Mouse (Mus musculus): ENCODE data around the gene Cep97. TPM values are rescaled to one million over a fixed set of nuclear protein-coding genes. Genes with fewer than 3 reads are reported as not detected.

Gene Cep97
- total and polyA plus RNA-seq, 3 experiments = 11.4 to 24.6 (median 17.6) TPM

GRCm38 (mm10) chr16:55905370-55905769 is 29.3 kb downstream of the Cep97 start:
- no peak for ATAC-seq (ENCODE audit: extremely low read depth, insufficient number of reproducible peaks, low FRiP score, poor library complexity, severe bottlenecking)
- H3K4me1 ChIP-seq (ENCODE audit: insufficient read depth, low read depth, low read length) = peaks cover 4% of the 10 kb centered on the region
- peaks cover 50% of the 10 kb centered on the region for H3K36me3 ChIP-seq (replicated peaks)
- H3K27me3 ChIP-seq (ENCODE audit: insufficient read depth, low read length) = no peaks in the 10 kb centered on the region
- no peak for DNase-seq (ENCODE audit: low spot score)
- H3K9me3 ChIP-seq (replicated peaks) = no peaks in the 10 kb centered on the region
- no peak for TF ChIP-seq CTCF (IDR thresholded peaks at IDR 0.05; ENCODE audit: low read depth, low read length)
- no peak for TF ChIP-seq GATA1 (IDR thresholded peaks at IDR 0.05; ENCODE audit: borderline replicate concordance, low read length)
- TF ChIP-seq GATA2 (IDR thresholded peaks at IDR 0.05; ENCODE audit: borderline replicate concordance, low read depth, low read length) = no peak
- no peak for TF ChIP-seq POLR2AphosphoS5 (IDR thresholded peaks at IDR 0.05; ENCODE audit: insufficient replicate concordance, low read depth, low read length)
- no peak for TF ChIP-seq TAL1 (conservative IDR thresholded peaks at IDR 0.05; ENCODE audit: low read depth, low read length)
- H3K4me3 ChIP-seq (ENCODE audit: low read depth, low read length) = no peak overlapping the region

- H3K4me1 ChIP-seq (ENCODE audit: insufficient read depth, low read depth, low read length) = peaks cover 17% of the 10 kb centered on the region
- no peak overlapping the region for H3K4me3 ChIP-seq (ENCODE audit: low read depth, low read length)
- no peaks in the 10 kb centered on the region for H3K9me3 ChIP-seq (replicated peaks)
- ATAC-seq (ENCODE audit: extremely low read depth, insufficient number of reproducible peaks, low FRiP score, poor library complexity, severe bottlenecking) (no peak), DNase-seq (ENCODE audit: low spot score) (no peak)
- no peaks in the 10 kb centered on the region for H3K27me3 ChIP-seq (ENCODE audit: insufficient read depth, low read length)
- TF ChIP-seq POLR2AphosphoS5 (IDR thresholded peaks at IDR 0.05; ENCODE audit: insufficient replicate concordance, low read depth, low read length) (no peak), CTCF (IDR thresholded peaks at IDR 0.05; ENCODE audit: low read depth, low read length) (no peak), GATA2 (IDR thresholded peaks at IDR 0.05; ENCODE audit: borderline replicate concordance, low read depth, low read length) (no peak), TAL1 (conservative IDR thresholded peaks at IDR 0.05; ENCODE audit: low read depth, low read length) (no peak), GATA1 (IDR thresholded peaks at IDR 0.05; ENCODE audit: borderline replicate concordance, low read length) (no peak)
- H3K36me3 ChIP-seq (replicated peaks) = peaks cover 54% of the 10 kb centered on the region
Observed at GRCm38 (mm10) chr16:55901839-55902756, 32.6 kb downstream of the Cep97 start.

GRCm38 (mm10) chr16:55898385-55899002 is 36.2 kb downstream of the Cep97 start:
- Histone ChIP-seq H3K9me3 (replicated peaks) (no peaks in the 10 kb centered on the region), H3K4me1 (ENCODE audit: insufficient read depth, low read depth, low read length) (peaks cover 40% of the 10 kb centered on the region), H3K36me3 (replicated peaks) (peaks cover 24% of the 10 kb centered on the region), H3K27me3 (ENCODE audit: insufficient read depth, low read length) (no peaks in the 10 kb centered on the region), H3K4me3 (ENCODE audit: low read depth, low read length) (no peak overlapping the region)
- TF ChIP-seq POLR2AphosphoS5 (IDR thresholded peaks at IDR 0.05; ENCODE audit: insufficient replicate concordance, low read depth, low read length) (no peak), GATA2 (IDR thresholded peaks at IDR 0.05; ENCODE audit: borderline replicate concordance, low read depth, low read length) (no peak), GATA1 (IDR thresholded peaks at IDR 0.05; ENCODE audit: borderline replicate concordance, low read length) (no peak), TAL1 (conservative IDR thresholded peaks at IDR 0.05; ENCODE audit: low read depth, low read length) (no peak), CTCF (IDR thresholded peaks at IDR 0.05; ENCODE audit: low read depth, low read length) (no peak)
- ATAC-seq (ENCODE audit: extremely low read depth, insufficient number of reproducible peaks, low FRiP score, poor library complexity, severe bottlenecking) (no peak), DNase-seq (ENCODE audit: low spot score) (no peak)

GRCm38 (mm10) chr16:55895651-55896095 is 39.0 kb downstream of the Cep97 start:
- H3K36me3 ChIP-seq (replicated peaks) = peaks cover 22% of the 10 kb centered on the region
- no peaks in the 10 kb centered on the region for H3K9me3 ChIP-seq (replicated peaks)
- TF ChIP-seq CTCF (IDR thresholded peaks at IDR 0.05; ENCODE audit: low read depth, low read length) (no peak), POLR2AphosphoS5 (IDR thresholded peaks at IDR 0.05; ENCODE audit: insufficient replicate concordance, low read depth, low read length) (no peak), TAL1 (conservative IDR thresholded peaks at IDR 0.05; ENCODE audit: low read depth, low read length) (no peak), GATA1 (IDR thresholded peaks at IDR 0.05; ENCODE audit: borderline replicate concordance, low read length) (no peak), GATA2 (IDR thresholded peaks at IDR 0.05; ENCODE audit: borderline replicate concordance, low read depth, low read length) (no peak)
- DNase-seq (ENCODE audit: low spot score) (peak; percentile 22), ATAC-seq (ENCODE audit: extremely low read depth, insufficient number of reproducible peaks, low FRiP score, poor library complexity, severe bottlenecking) (no peak)
- peak overlapping the region; percentile 84 for H3K4me3 ChIP-seq (ENCODE audit: low read depth, low read length)
- peaks cover 57% of the 10 kb centered on the region for H3K4me1 ChIP-seq (ENCODE audit: insufficient read depth, low read depth, low read length)
- no peaks in the 10 kb centered on the region for H3K27me3 ChIP-seq (ENCODE audit: insufficient read depth, low read length)

- TF ChIP-seq TAL1 (conservative IDR thresholded peaks at IDR 0.05; ENCODE audit: low read depth, low read length) (no peak), GATA2 (IDR thresholded peaks at IDR 0.05; ENCODE audit: borderline replicate concordance, low read depth, low read length) (no peak), GATA1 (IDR thresholded peaks at IDR 0.05; ENCODE audit: borderline replicate concordance, low read length) (no peak), CTCF (IDR thresholded peaks at IDR 0.05; ENCODE audit: low read depth, low read length) (no peak), POLR2AphosphoS5 (IDR thresholded peaks at IDR 0.05; ENCODE audit: insufficient replicate concordance, low read depth, low read length) (no peak)
- Histone ChIP-seq H3K4me1 (ENCODE audit: insufficient read depth, low read depth, low read length) (peaks cover 61% of the 10 kb centered on the region), H3K36me3 (replicated peaks) (peaks cover 25% of the 10 kb centered on the region)
Observed at GRCm38 (mm10) chr16:55894893-55895650, 39.6 kb downstream of the Cep97 start, which contains the start of gene Nxpe3. Nxpe3 (minus strand) TSS chr16:55895285.

More at GRCm38 (mm10) chr16:55894893-55895650, 39.6 kb downstream of the Cep97 start, which contains the start of gene Nxpe3:
- no peaks in the 10 kb centered on the region for H3K27me3 ChIP-seq (ENCODE audit: insufficient read depth, low read length)
- peak; percentile 79 for ATAC-seq (ENCODE audit: extremely low read depth, insufficient number of reproducible peaks, low FRiP score, poor library complexity, severe bottlenecking)
- DNase-seq (ENCODE audit: low spot score) = peak; percentile 89
- H3K9me3 ChIP-seq (replicated peaks) = no peaks in the 10 kb centered on the region
- peak within 1 kb of the TSS; percentile 84 for H3K4me3 ChIP-seq (ENCODE audit: low read depth, low read length)
